Mouse (Mus musculus) limb, embryonic 11.5 days (tissue): ENCODE measurements around the gene BC035044. TPM values are rescaled to one million over a fixed set of nuclear protein-coding genes. Genes with fewer than 3 reads are reported as not detected.
"Not testable (repeated sequence)": the region's sequence is repeated elsewhere in the genome, so short reads cannot be mapped to it uniquely, and the experiment has no call there.

Source experiments
- ATAC-seq: fragments of 200-750 bp; cut with Nextera tagmentation; 2 replicates; pipeline ENCODE4 v1.8.0; 2017; ENCODE audit warnings: low read depth; ENCODE audit not compliant: insufficient number of reproducible peaks, low FRiP score, low TSS enrichment
- DNase-seq: peaks from one replicate; pipeline ENCODE4 v3.0.0-alpha.2; 2015; ENCODE audit warnings: low spot score
- H3K27ac ChIP-seq: fragments of 300-500 bp; sonication (generic); replicated peaks from 2 replicates; pipeline ENCODE4 v1.5.1; 2014; ENCODE audit warnings: low read depth, mild to moderate bottlenecking, low read length
- H3K27me3 ChIP-seq: fragments of 300-500 bp; sonication (generic); 2 replicates; pipeline ENCODE4 v1.6.1; 2014; ENCODE audit warnings: mild to moderate bottlenecking, low read length, mixed read lengths; ENCODE audit not compliant: control insufficient read depth, insufficient read depth
- H3K36me3 ChIP-seq: fragments of 300-500 bp; sonication (generic); 2 replicates; pipeline ENCODE4 v1.6.1; 2014; ENCODE audit warnings: mild to moderate bottlenecking, low read length, moderate library complexity, mixed read lengths; ENCODE audit not compliant: control insufficient read depth, insufficient read depth
- H3K4me1 ChIP-seq: fragments of 300-500 bp; sonication (generic); 2 replicates; pipeline ENCODE4 v1.6.1; 2014; ENCODE audit warnings: low read length, mixed read lengths; ENCODE audit not compliant: control insufficient read depth, insufficient read depth
- H3K4me2 ChIP-seq: fragments of 300-500 bp; sonication (generic); 2 replicates; pipeline ENCODE4 v1.6.1; 2014; ENCODE audit warnings: low read depth, mild to moderate bottlenecking, moderate library complexity; ENCODE audit not compliant: severe bottlenecking
- H3K4me3 ChIP-seq: fragments of 300-500 bp; sonication (generic); 2 replicates; pipeline ENCODE4 v1.5.1; 2014; ENCODE audit warnings: low read depth, low read length
- H3K9ac ChIP-seq: fragments of 300-500 bp; sonication (generic); 2 replicates; pipeline ENCODE4 v1.6.1; 2014; ENCODE audit warnings: mild to moderate bottlenecking, low read length
- H3K9me3 ChIP-seq: fragments of 300-500 bp; sonication (generic); 2 replicates; pipeline ENCODE4 v1.6.1; 2016; ENCODE audit warnings: low read length; ENCODE audit not compliant: control insufficient read depth
- WGBS: fragments of 180-500 bp; shearing (Covaris S2); extraction: QIAGEN DNeasy Blood & Tissue Kit; methylation state at CpG from one replicate; pipeline ENCODE4 v1.1.7; 2014; 5-methylcytosine and 5-hydroxymethylcytosine counted together
- polyA plus RNA-seq: library from polyadenylated mRNA; unstranded; fragments of >200 nt; fragmentation: Nextera tagmentation; extraction: Ambion mirVana; gene quantifications from 2 replicates; pipeline ENCODE4 v1.2.1, GENCODE M21; 2014

BC035044 gene
- polyA plus RNA-seq, 1 experiment from 2014 or later, result 0.96 TPM

GRCm38 (mm10) chr6:128845319-128845979, 45.5 kb downstream of the BC035044 start:
- Histone ChIP-seq H3K4me2 (peak overlapping the region; percentile 15; the same call in 1 of the 2 replicates), H3K4me1 (no peaks in the 10 kb centered on the region), H3K9me3 (no peaks in the 10 kb centered on the region), H3K27me3 (no peaks in the 10 kb centered on the region), H3K4me3 (no peak overlapping the region), H3K36me3 (no peaks in the 10 kb centered on the region), H3K9ac (no peak overlapping the region), H3K27ac (no peak overlapping the region)
- WGBS, result 39% methylated on average over 7 of the region's 7 CpGs
- peak; percentile 15; the same call in 1 of the 2 replicates for ATAC-seq
- DNase-seq, result peak; percentile 96

GRCm38 (mm10) chr6:128844586-128845080, 46.3 kb downstream of the BC035044 start:
- Histone ChIP-seq H3K9ac (no peak overlapping the region), H3K4me3 (no peak overlapping the region), H3K4me2 (no peak overlapping the region)

GRCm38 (mm10) chr6:128844131-128844530, 46.8 kb downstream of the BC035044 start:
- DNase-seq, result no peak
- Histone ChIP-seq H3K9me3 (no peaks in the 10 kb centered on the region), H3K9ac (no peak overlapping the region), H3K36me3 (no peaks in the 10 kb centered on the region), H3K4me2 (peak overlapping the region; percentile 27; the same call in 1 of the 2 replicates), H3K27me3 (no peaks in the 10 kb centered on the region), H3K4me1 (no peaks in the 10 kb centered on the region), H3K4me3 (peak overlapping the region; percentile 69), H3K27ac (no peak overlapping the region)
- ATAC-seq, result no peak
- WGBS, result 33% methylated on average over 8 of the region's 8 CpGs

More at GRCm38 (mm10) chr6:128844586-128845080, 46.3 kb downstream of the BC035044 start:
- no peak for ATAC-seq
- H3K36me3 ChIP-seq, result no peaks in the 10 kb centered on the region
- no peaks in the 10 kb centered on the region for H3K27me3 ChIP-seq
- H3K9me3 ChIP-seq, result no peaks in the 10 kb centered on the region
- no peak for DNase-seq
- H3K4me1 ChIP-seq, result no peaks in the 10 kb centered on the region
- WGBS, result 83% methylated on average over 5 of the region's 5 CpGs
- H3K27ac ChIP-seq, result no peak overlapping the region

- peak overlapping the region; percentile 48 for H3K4me2 ChIP-seq
- ATAC-seq (peak; percentile 40), DNase-seq (peak; percentile 76)
- no peaks in the 10 kb centered on the region for H3K36me3 ChIP-seq
- H3K4me3 ChIP-seq, result peak overlapping the region; percentile 69
- no peaks in the 10 kb centered on the region for H3K27me3 ChIP-seq
- peak overlapping the region; percentile 53; the same call in 1 of the 2 replicates for H3K27ac ChIP-seq
- no peaks in the 10 kb centered on the region for H3K4me1 ChIP-seq
- peak overlapping the region; percentile 47 for H3K9ac ChIP-seq
- no peaks in the 10 kb centered on the region for H3K9me3 ChIP-seq
- WGBS, result under 1% methylated on average over 22 of the region's 22 CpGs
These were observed 47.4 kb downstream of the BC035044 start for GRCm38 (mm10) chr6:128843479-128843992.

GRCm38 (mm10) chr6:128842945-128843478, 47.9 kb downstream of the BC035044 start:
- Histone ChIP-seq H3K36me3 (no peaks in the 10 kb centered on the region), H3K4me3 (peak overlapping the region; percentile 69), H3K4me2 (peak overlapping the region; percentile 48), H3K9ac (peak overlapping the region; percentile 69), H3K27me3 (no peaks in the 10 kb centered on the region), H3K9me3 (no peaks in the 10 kb centered on the region), H3K27ac (0 out of 2 replicates have a peak overlapping the region, but pooled peaks have one; percentile 53), H3K4me1 (no peaks in the 10 kb centered on the region)
- peak; percentile 98 for DNase-seq
- under 1% methylated on average over 44 of the region's 44 CpGs for WGBS
- peak; percentile 79 for ATAC-seq

- Histone ChIP-seq H3K4me1 (no peaks in the 10 kb centered on the region), H3K9me3 (no peaks in the 10 kb centered on the region), H3K27ac (no peak overlapping the region), H3K27me3 (no peaks in the 10 kb centered on the region), H3K9ac (peak overlapping the region; percentile 69), H3K4me3 (peak overlapping the region; percentile 69), H3K4me2 (peak overlapping the region; percentile 48), H3K36me3 (no peaks in the 10 kb centered on the region)
- no peak for ATAC-seq
- 2% methylated on average over 20 of the region's 20 CpGs for WGBS
- DNase-seq, result no peak
These were observed 48.5 kb downstream of the BC035044 start for GRCm38 (mm10) chr6:128842356-128842944.

- Histone ChIP-seq H3K27ac (no peak overlapping the region), H3K36me3 (no peaks in the 10 kb centered on the region), H3K4me2 (peak overlapping the region; percentile 48), H3K4me3 (peak overlapping the region; percentile 69), H3K9me3 (no peaks in the 10 kb centered on the region), H3K27me3 (no peaks in the 10 kb centered on the region), H3K9ac (no peak overlapping the region), H3K4me1 (no peaks in the 10 kb centered on the region)
- 45% methylated on average over 4 of the region's 4 CpGs for WGBS
- DNase-seq (no peak), ATAC-seq (no peak)
These were observed 49.4 kb downstream of the BC035044 start for GRCm38 (mm10) chr6:128841327-128842089.

- H3K4me3 ChIP-seq, H3K36me3 ChIP-seq, H3K4me2 ChIP-seq, DNase-seq, H3K27me3 ChIP-seq, H3K4me1 ChIP-seq, H3K9me3 ChIP-seq, H3K27ac ChIP-seq, H3K9ac ChIP-seq, ATAC-seq: not testable (repeated sequence)
- WGBS, result 82% methylated on average over 3 of the region's 3 CpGs
These were observed 50.3 kb downstream of the BC035044 start for GRCm38 (mm10) chr6:128840669-128841068.
